ENCODE assay signal across 10 mouse cellular contexts in genomic region chr5:108697341-108697753, GRCm38 (mm10). TPM values are rescaled to one million over a fixed set of nuclear protein-coding genes. Genes with fewer than 3 reads are reported as not detected.
DNase-seq lines count a peak whose midpoint lies in the region; ATAC-seq lines count a peak whose summit lies in the region.
"Had no signal": no experiment of that assay in that cellular context is flagged by ENCODE, and none has a peak within 500 bp of the region (broad histone marks: within the 10 kb centered on the region; RNA-seq: fewer than 3 reads in every experiment).

No protein-coding gene starts in this region.

- no peak for ATAC-seq in kidney, embryonic 14.5 days (ENCODE audit: low FRiP score, low TSS enrichment)

- H3K27me3 ChIP-seq in kidney, embryonic 14.5 days (ENCODE audit: control insufficient read depth, insufficient read depth, low read length), result no peaks in the 10 kb centered on the region

- peak overlapping the region; percentile 8; the same call in 1 of the 2 replicates for H3K9ac ChIP-seq in kidney, embryonic 14.5 days (ENCODE audit: low read depth, low read length)

- no peak overlapping the region for H3K4me3 ChIP-seq in kidney, embryonic 14.5 days (ENCODE audit: low read length)

- H3K4me1 ChIP-seq in kidney, embryonic 14.5 days (ENCODE audit: control insufficient read depth, insufficient read depth, low read length), result peaks cover 61% of the 10 kb centered on the region

- WGBS in kidney, embryonic 14.5 days, result 17% methylated on average over 4 of the region's 4 CpGs

- no peaks in the 10 kb centered on the region for H3K9me3 ChIP-seq in kidney, embryonic 14.5 days (ENCODE audit: control insufficient read depth, low read length)
- H3K9me3 ChIP-seq: G1E had no signal

- H3K4me2 ChIP-seq in kidney, embryonic 14.5 days (replicated peaks; ENCODE audit: low read depth, low read length), result no peak overlapping the region

- no peaks in the 10 kb centered on the region for H3K36me3 ChIP-seq in kidney, embryonic 14.5 days (ENCODE audit: control insufficient read depth, insufficient read depth, low read length)

- DNase-seq in kidney, adult 8-10 months, result no peak
- DNase-seq in frontal cortex, postnatal 14 days (ENCODE audit: low spot score in 2 of 2), result peak; percentile 55 to 62
- DNase-seq in left cerebral cortex, postnatal 14 days (ENCODE audit: low spot score in 2 of 2), result peak; percentile 25 to 57
- peak; percentile 49 to 61 for DNase-seq in right cerebral cortex, adult 2 months (ENCODE audit: low spot score in 2 of 2)
- DNase-seq in urinary bladder, postnatal 36 days (ENCODE audit: low spot score in 2 of 2), result no peak
- no peak for DNase-seq in retina, postnatal 1 day
- DNase-seq in yolk sac, embryonic 10.5 days (ENCODE audit: low spot score), result no peak

- H3K27ac ChIP-seq in kidney, embryonic 14.5 days (ENCODE audit: low read depth, low read length), result 0 out of 2 replicates have a peak overlapping the region, but pooled peaks have one; percentile 11

- intact Hi-C loops in left cerebral cortex, postnatal 14 days (cut with DNase I), result no loop called here

RNA-seq across cellular contexts. Expression of gene Fgfrl1, which starts 5.2 kb away (rescaled TPM):
- 24.0 and 32.7 TPM in 2 replicates for polyA plus RNA-seq in kidney, embryonic 14.5 days (2014; fragmentation: Nextera tagmentation; extraction: Ambion mirVana)
- 10 to 100 TPM; 14.4 to 20.7 TPM for total RNA-seq in left cerebral cortex, postnatal 14 days (2021)

RNA-seq across cellular contexts. Expression of gene Slc26a1, which starts 22.0 kb away (rescaled TPM):
- polyA plus RNA-seq in kidney, embryonic 14.5 days (2014; fragmentation: Nextera tagmentation; extraction: Ambion mirVana), result 0.80 and 1.5 TPM in 2 replicates
- total RNA-seq in left cerebral cortex, postnatal 14 days (2021), result 1 to 10 TPM; 1.3 to 2.6 TPM
- polyA plus RNA-seq: small intestine, adult 2 months had no signal

RNA-seq across cellular contexts. Expression of gene Dgkq, which starts 27.9 kb away (rescaled TPM):
- polyA plus RNA-seq in kidney, embryonic 14.5 days (2014; fragmentation: Nextera tagmentation; extraction: Ambion mirVana), result 5.0 and 9.1 TPM in 2 replicates
- total RNA-seq in left cerebral cortex, postnatal 14 days (2021), result 10 to 100 TPM; 51.4 to 53.5 TPM

RNA-seq across cellular contexts. Expression of gene Idua, which starts 37.2 kb away (rescaled TPM):
- 11.0 and 11.3 TPM in 2 replicates for polyA plus RNA-seq in kidney, embryonic 14.5 days (2014; fragmentation: Nextera tagmentation; extraction: Ambion mirVana)
- 1 to 10 TPM; 9.6 TPM for total RNA-seq in left cerebral cortex, postnatal 14 days (2021)

Comparison
In these comparisons a context has a peak if more than half of its experiments do, and no peak if none do; other contexts are left out.
1. DNase-seq: peak in frontal cortex, postnatal 14 days (2 of 2), left cerebral cortex, postnatal 14 days (2 of 2) and right cerebral cortex, adult 2 months (2 of 2); none in kidney, adult 8-10 months (0 of 2), urinary bladder, postnatal 36 days (0 of 2), retina, postnatal 1 day (single experiment) and yolk sac, embryonic 10.5 days (single experiment).